Mouse (Mus musculus) liver, embryonic 14.5 days (tissue): Measurements from ENCODE around the gene Mogs.

ENCODE experiments used
- CTCF ChIP-seq: IDR thresholded peaks from 2 replicates; pipeline ENCODE4 v1.5.1; 2016; ENCODE audit warnings: antibody characterized with exemption, low read depth, control low read depth
- EP300 ChIP-seq: IDR thresholded peaks from 2 replicates; pipeline ENCODE4 v1.6.1; 2016; ENCODE audit warnings: antibody characterized with exemption, low read depth

DNA sequence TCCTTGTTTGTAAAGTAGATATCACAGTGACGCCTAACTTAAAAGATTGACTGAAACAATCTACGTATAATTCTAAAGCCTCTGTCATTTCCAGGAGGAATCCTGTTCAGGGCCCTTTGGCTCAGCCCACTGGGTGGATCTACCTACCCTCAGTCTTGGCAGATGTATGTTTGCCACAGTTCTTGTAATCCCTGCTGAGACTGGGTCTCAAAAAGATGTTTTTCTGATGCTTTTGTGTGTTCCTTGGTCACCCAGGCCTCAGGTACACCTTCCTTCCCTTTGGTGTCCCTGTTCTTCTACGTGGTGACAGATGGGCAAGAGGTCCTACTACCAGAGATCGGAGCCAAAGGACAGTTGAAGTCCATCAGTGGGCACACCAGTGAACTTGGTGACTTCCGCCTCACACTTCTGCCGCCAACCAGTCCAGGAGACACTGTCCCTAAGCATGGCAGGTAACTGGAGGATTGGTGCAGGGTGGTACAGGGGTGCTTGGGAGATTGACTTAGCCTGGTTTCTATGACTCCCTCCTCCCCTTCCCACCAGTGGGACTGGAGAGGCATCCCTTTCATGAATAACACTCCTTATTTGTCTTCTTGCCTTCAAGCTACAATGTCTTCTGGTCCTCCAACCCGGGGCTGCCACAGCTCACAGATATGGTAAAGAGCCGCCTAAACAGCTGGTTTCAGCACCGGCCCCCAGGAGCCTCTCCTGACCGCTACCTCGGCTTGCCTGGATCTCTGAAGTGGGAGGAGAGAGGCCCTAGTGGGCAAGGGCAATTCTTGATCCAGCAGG, 1.3 kb downstream of the Mogs start:
- TF ChIP-seq CTCF = no peak
- no peak for TF ChIP-seq EP300
